Mouse (Mus musculus) kidney, adult 2 months (tissue): ENCODE data around the gene Gm30191. TPM values are rescaled to one million over a fixed set of nuclear protein-coding genes. Genes with fewer than 3 reads are reported as not detected.
A peak's percentile ranks its signal among the peaks of the same experiment; 100 is the strongest.

Source experiments
- DNase-seq: peaks from one replicate; pipeline ENCODE4 v3.0.0; 2021
- H3K27ac ChIP-seq: fragments of 200-500 bp; 2 replicates; pipeline ENCODE4 v1.5.1; 2012; ENCODE audit warnings: low read depth, low read length, control low read depth, inconsistent platforms; ENCODE audit not compliant: insufficient read depth
- H3K27me3 ChIP-seq: fragments of 200-500 bp; replicated peaks from 2 replicates; pipeline ENCODE4 v1.6.1; 2012; ENCODE audit warnings: mild to moderate bottlenecking, moderate library complexity, low read length, inconsistent platforms; ENCODE audit not compliant: control insufficient read depth, insufficient read depth
- H3K36me3 ChIP-seq: fragments of 200-500 bp; 2 replicates; pipeline ENCODE4 v1.6.1; 2012; ENCODE audit warnings: mild to moderate bottlenecking, moderate library complexity, low read length, inconsistent platforms; ENCODE audit not compliant: control insufficient read depth, insufficient read depth
- H3K4me1 ChIP-seq: fragments of 200-500 bp; 2 replicates; pipeline ENCODE4 v1.6.1; 2011; ENCODE audit warnings: low read length; ENCODE audit not compliant: control insufficient read depth, insufficient read depth
- H3K4me3 ChIP-seq: fragments of 200-500 bp; 2 replicates; pipeline ENCODE4 v1.5.1; 2011; ENCODE audit warnings: mild to moderate bottlenecking, low read depth, low read length, control low read depth; ENCODE audit not compliant: insufficient read depth
- CTCF ChIP-seq: fragments of 200-500 bp; conservative IDR thresholded peaks from 2 replicates; pipeline ENCODE4 v1.5.1; 2011; ENCODE audit warnings: low read depth, mild to moderate bottlenecking, control low read depth, low read length, moderate library complexity, mixed read lengths; ENCODE audit not compliant: insufficient read depth, insufficient read length
- POLR2A ChIP-seq: fragments of 200-500 bp; IDR thresholded peaks from one replicate; pipeline ENCODE4 v1.6.1; 2011; ENCODE audit warnings: low read depth, low read length, control low read depth
- WGBS: fragments of 180-500 bp; shearing (Covaris S2); methylation state at CpG from one replicate; pipeline ENCODE4 v1.1.7; 2018; 5-methylcytosine and 5-hydroxymethylcytosine counted together
- polyA plus RNA-seq: library from polyadenylated mRNA; depleted of rRNA; stranded (reverse); fragments of >200 nt; gene quantifications from 2 replicates; pipeline ENCODE4 v1.2.3, GENCODE M21; 2012

Gene Gm30191
- polyA plus RNA-seq, 1 experiment: 0.27 TPM

- peaks cover 10% of the 10 kb centered on the region; the same call in 1 of the 2 replicates for H3K4me1 ChIP-seq
- 34% methylated on average over 15 of the region's 15 CpGs for WGBS
- H3K27me3 ChIP-seq: peaks cover 6% of the 10 kb centered on the region
- H3K27ac ChIP-seq: peak overlapping the region; percentile 84
- H3K4me3 ChIP-seq: peak overlapping the region; percentile 64
- H3K36me3 ChIP-seq: no peaks in the 10 kb centered on the region
- peak; percentile 68 for DNase-seq
- TF ChIP-seq CTCF: no peak
- TF ChIP-seq POLR2A: no peak
Measured at GRCm38 (mm10) chr4:134252911-134253721, 6.4 kb downstream of the Gm30191 start.

GRCm38 (mm10) chr4:134253722-134254324, 7.1 kb downstream of the Gm30191 start, which contains the start of gene Grrp1:
Gene Grrp1 (minus strand): TSS chr4:134254106.
- Histone ChIP-seq H3K4me3 (peak within 1 kb of the TSS; percentile 64), H3K27me3 (peaks cover 6% of the 10 kb centered on the region)

GRCm38 (mm10) chr4:134254835-134255234, 8.1 kb downstream of the Gm30191 start:
- Histone ChIP-seq H3K27ac (no peak overlapping the region), H3K36me3 (no peaks in the 10 kb centered on the region), H3K4me1 (peaks cover 10% of the 10 kb centered on the region; the same call in 1 of the 2 replicates), H3K27me3 (peaks cover 6% of the 10 kb centered on the region), H3K4me3 (no peak overlapping the region)
- DNase-seq: no peak
- TF ChIP-seq CTCF (no peak), POLR2A (no peak)
- WGBS: 69% methylated on average over 3 of the region's 3 CpGs

More at GRCm38 (mm10) chr4:134253722-134254324, 7.1 kb downstream of the Gm30191 start, which contains the start of gene Grrp1:
- Histone ChIP-seq H3K27ac (peak within 1 kb of the TSS; percentile 84), H3K36me3 (no peaks in the 10 kb centered on the region), H3K4me1 (peaks cover 10% of the 10 kb centered on the region; the same call in 1 of the 2 replicates)
- peak; percentile 67 for DNase-seq
- TF ChIP-seq POLR2A (peak; percentile 46), CTCF (no peak)
- WGBS: 9% methylated on average over 13 of the region's 13 CpGs

DNA sequence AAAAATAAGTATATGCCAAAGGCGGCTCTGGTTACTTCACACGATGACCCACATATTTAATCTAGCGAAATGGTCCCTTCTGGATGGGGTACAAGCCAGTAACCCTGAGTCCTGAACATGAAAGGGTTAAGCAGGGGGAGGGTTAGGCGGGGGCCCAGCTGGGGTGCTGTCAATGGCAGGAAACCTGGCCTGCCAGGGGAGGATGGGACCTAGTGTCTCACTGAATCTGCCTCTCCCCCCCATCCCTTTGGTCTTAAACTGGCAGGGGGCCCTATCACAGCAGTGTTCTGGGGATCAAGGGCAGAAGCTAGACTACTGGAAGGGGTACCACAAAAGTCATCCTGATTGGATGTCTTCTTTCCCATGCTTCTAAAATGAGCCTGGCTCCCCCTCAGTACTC, 9.1 kb downstream of the Gm30191 start:
- Histone ChIP-seq H3K27me3 (peaks cover 6% of the 10 kb centered on the region), H3K27ac (peak overlapping the region; percentile 75), H3K4me1 (peaks cover 8% of the 10 kb centered on the region; the same call in 1 of the 2 replicates), H3K4me3 (peak overlapping the region; percentile 15; the same call in 1 of the 2 replicates), H3K36me3 (no peaks in the 10 kb centered on the region)
- peak; percentile 66 for DNase-seq
- TF ChIP-seq CTCF (no peak), POLR2A (no peak)
- WGBS: 65% methylated on average over 4 of the region's 4 CpGs

DNA sequence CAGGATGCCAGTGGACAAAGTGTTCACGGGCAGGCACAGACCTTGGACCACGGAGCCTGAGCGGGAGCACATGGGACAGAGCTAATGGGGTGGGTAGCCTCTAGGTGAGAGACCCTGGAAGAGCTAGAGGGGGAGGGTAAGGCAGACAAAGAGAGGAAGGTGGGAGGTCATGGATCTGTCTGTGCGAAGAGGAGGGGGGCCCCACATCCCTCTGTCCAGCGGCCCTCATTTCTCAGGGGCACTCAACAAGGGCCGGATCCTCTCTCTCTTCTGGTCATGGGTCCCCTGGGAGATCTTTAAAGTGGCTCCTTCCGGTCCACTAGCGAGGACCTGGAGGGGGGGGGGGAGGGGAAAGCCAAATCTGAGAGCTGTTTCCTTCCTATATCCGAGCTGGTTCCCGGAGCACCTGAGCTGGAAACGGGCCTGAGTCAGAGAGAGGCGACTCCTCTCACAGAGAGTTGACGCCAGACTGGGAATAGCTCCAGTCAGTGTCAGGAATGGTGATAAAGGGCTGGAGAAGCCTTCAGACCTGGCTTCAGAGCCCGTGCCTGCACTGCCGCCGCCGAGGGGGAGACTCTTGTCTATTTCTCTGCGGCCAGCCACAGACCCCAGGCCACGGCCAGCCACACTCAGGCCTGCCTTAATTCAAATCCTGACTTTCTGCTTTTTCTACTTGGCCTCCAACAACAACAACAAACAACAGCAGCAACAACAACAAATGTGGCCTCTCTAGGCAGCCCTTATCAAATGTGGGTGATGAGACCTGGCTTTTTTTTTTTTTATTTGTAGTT, 9.9 kb downstream of the Gm30191 start:
- 46% methylated on average over 19 of the region's 19 CpGs for WGBS
- H3K36me3 ChIP-seq: no peaks in the 10 kb centered on the region
- TF ChIP-seq CTCF (no peak), POLR2A (no peak)

GRCm38 (mm10) chr4:134257198-134258009, 10.7 kb downstream of the Gm30191 start:
- Histone ChIP-seq H3K4me1 (0 out of 2 replicates have a peak, but pooled peaks cover 3% of the 10 kb centered on the region), H3K36me3 (no peaks in the 10 kb centered on the region), H3K27ac (peak overlapping the region; percentile 63), H3K4me3 (no peak overlapping the region), H3K27me3 (no peaks in the 10 kb centered on the region)
- DNase-seq: peak; percentile 51
- no peak for TF ChIP-seq POLR2A
- no peak for TF ChIP-seq CTCF
- WGBS: 57% methylated on average over 11 of the region's 11 CpGs

More for the DNA sequence above, 9.9 kb downstream of the Gm30191 start:
- Histone ChIP-seq H3K4me1 (0 out of 2 replicates have a peak, but pooled peaks cover 6% of the 10 kb centered on the region), H3K4me3 (peak overlapping the region; percentile 15; the same call in 1 of the 2 replicates), H3K27me3 (peaks cover 2% of the 10 kb centered on the region; the same call in 1 of the 2 replicates), H3K27ac (peak overlapping the region; percentile 75)
- peak; percentile 76 for DNase-seq
